Mouse (Mus musculus) heart, adult 11 months (tissue): ENCODE data around the gene Slx1b.
"Not testable (repeated sequence)": the region's sequence is repeated elsewhere in the genome, so short reads cannot be mapped to it uniquely, and the experiment has no call there.

ENCODE experiments used
- DNase-seq: peaks from one replicate; pipeline ENCODE4 v3.0.0; 2022

Gene Slx1b

GRCm38 (mm10) chr7:126695631-126696207, at the start of gene Slx1b:
TSS of gene Slx1b (minus strand) at chr7:126695784.
- DNase-seq, result peak; percentile 99

DNA sequence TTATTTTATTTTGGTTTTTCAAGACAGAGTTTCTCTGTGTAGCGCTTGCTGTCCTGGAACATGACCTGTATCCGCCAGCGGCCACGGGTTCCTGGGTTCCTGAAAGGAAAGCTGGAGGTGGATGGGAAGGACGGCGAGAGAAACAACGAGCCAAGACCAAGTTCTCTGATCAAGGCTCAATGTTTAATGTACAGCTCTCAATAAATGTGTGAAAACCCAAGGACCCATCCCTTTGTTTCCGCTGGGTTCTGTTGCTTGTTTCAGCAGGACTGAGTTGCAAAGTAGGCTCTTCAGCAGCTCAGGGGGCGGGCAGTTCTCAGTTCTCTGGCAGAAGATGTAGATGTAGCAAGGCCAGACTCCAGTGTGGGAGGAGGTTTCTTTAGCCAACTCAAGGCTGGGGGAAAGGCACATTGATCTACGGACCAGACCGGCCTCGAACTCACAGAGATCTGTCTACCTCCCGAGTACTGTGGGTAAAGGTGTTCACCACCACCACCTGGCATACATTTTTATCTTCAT, 46.4 kb upstream of the Slx1b start:
- peak; percentile 61 for DNase-seq

GRCm38 (mm10) chr7:126741452-126741851, 45.9 kb upstream of the Slx1b start:
- DNase-seq, result no peak

DNA sequence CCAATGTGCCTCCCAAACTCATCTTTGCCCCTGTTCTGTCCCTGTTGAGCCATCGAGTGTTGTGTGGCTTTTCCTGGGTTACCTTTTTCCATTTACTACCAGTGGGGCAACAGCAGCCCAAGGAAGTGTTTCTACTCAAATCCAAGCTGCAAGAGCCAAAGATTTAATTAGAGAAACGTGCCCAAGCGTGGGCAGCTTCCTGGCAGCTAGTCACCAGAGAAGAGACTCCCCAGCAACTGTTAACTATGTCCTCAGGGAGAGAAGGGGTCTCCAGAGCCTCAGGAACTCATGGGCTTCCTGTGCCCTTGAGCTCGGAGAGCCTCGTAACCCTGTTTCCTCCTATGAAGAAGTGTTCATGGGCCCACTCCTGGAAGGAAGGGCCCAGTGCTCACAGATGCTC, 45.4 kb upstream of the Slx1b start:
- DNase-seq, result peak; percentile 57

GRCm38 (mm10) chr7:126740132-126740735, 44.6 kb upstream of the Slx1b start:
- DNase-seq, result no peak

- no peak for DNase-seq
Measured at GRCm38 (mm10) chr7:126739551-126739950, 44.0 kb upstream of the Slx1b start.

GRCm38 (mm10) chr7:126736122-126736521, 40.5 kb upstream of the Slx1b start:
- no peak for DNase-seq

DNA sequence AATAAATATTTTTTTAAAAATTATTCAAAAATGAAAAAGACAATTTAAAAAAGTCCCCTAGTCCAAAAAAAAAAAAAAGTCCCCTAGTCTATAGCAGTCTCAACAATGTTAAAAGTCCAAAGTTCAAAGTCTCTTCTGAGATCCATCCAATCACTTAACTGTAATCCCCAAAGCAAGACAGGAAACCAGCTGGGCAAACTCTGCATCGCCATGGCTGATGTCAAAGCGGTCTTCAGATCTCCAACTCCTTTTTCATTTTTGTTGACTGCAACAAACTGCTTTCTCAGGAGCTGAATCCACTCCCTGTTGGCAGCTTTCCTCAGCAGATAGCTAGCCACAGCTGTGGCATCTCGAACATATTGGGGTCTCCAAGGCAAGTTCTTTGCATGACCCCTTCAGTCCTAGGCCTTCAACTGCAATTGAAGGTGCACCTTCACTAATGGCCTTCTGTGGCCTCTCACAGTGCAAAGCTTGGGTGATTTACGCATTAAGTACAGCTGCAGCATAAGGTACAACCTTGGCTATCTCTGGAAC, 34.7 kb upstream of the Slx1b start:
- DNase-seq, result not testable (repeated sequence)

DNA sequence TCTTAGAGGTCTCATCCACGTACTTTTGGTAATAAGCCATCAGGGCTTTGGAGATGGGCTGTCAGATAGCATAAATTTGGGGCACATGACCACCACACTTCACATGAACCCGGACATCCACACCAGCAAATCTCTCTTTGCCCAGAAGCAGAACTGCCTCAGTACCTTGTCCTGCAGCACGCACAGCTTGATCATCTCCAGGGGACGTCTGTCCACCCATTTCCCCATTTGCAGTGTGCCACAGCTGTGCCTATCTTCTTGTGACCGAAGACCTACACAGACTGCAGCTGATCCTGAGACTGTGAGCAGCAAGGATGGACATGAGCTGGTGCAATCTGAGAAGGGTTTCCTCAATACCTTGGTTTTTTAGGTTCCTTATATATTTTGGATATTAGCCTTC, 30.1 kb upstream of the Slx1b start:
- DNase-seq, result no peak

- DNase-seq, result no peak
Measured at GRCm38 (mm10) chr7:126725077-126725476, 29.5 kb upstream of the Slx1b start.

DNA sequence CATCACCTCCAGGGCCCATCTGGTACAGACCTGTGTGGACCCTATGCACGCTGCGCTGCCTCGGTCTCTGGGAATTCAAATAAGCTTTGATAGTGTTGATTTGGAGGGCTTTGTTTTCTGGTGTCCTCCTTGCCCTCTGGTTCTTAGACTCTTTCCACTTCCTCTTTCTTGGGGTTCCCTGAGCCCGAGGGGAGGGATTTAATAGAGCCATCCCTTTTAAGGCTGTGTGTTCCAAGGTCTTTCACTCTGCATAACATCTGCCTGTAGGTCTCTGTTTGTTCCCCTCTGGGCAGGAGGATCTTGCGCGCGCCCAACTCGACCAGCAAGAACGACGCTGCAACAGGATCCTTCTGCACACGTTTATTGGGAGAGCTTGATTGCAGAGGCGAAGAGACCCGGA, 26.1 kb upstream of the Slx1b start:
- DNase-seq, result peak; percentile 89

DNA sequence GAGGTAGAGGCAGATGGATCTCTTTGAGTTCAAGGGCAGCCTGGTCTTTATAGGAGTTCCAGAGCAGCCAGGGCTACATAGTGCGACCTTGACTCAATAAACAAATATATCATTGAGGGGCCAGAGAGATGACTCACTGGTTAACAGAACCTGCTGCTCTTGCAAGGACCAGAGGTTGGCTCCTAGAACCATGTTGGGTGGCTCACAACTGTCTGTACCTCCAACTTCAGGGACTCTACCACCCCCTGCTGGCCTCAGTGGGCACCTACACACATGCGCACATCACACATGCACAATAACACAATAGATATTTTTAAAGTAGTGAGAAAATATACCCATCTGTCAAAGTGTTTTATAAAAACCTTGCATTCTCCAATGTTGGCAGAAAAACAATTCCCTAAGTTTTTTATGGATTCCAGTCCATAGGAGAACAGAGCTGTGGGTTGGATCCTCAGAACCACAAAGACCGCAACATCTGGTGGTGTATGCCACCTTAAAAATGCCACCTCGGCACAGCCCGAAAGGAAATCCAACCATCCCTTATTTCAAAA, 23.3 kb upstream of the Slx1b start:
- DNase-seq, result no peak

DNA sequence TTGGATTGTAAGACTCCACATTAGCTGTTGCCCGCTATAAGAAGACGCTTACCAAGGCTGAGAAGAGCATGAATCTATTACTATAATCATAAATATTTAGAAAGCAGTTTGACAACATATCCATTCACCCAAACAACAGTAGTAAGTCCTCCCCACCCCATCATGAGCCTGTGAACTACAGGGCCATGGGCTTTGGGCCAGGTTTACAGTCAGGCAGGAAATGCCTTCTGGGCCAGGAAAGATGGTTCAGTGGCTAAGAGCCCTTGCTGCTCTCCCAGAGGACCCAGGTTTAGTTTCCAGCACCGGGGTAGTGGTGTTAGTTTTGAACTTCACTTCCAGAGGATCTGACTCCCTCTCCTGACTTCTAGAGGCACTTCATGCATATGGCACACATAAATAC, 22.0 kb upstream of the Slx1b start:
- DNase-seq, result no peak

DNA sequence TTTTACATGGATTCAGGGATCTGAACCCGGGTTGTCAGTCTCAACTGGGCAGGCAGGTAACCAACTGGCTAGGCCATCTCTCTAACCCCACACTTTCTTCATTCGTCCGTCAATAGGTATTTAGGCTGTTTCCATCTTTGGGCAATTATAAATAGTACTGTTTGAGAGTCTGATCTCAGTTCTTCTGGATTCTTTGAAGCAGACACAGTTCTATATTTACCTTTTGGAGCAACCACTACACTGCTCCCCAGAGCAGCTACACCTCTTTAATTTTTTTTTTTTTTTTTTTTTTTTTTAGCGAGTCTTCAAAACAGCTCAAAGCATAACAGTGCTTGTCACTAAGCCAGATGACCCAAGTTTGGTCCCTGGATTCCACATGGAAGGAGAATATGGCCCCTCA, 20.1 kb upstream of the Slx1b start:
- DNase-seq, result no peak

- peak; percentile 68 for DNase-seq
Measured at GRCm38 (mm10) chr7:126711910-126712309, 16.3 kb upstream of the Slx1b start.

DNA sequence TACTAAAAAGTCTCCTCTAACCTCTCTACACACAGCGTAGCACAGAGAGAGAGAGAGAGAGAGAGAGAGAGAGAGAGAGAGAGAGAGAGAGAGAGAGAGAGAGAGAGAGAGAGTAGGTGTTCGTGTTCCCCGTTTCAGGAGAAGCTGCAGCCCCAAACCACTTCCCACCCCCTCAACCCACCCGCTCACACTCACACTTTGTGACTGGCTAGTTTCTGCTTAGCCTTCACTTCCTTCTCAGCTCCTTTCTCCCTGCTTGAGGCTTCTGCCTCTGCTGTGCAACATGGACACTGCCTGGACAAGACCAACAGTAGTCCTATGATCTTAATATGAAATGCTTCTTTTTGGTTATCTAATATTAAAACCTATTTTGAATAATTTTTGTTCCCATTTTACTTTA, 14.7 kb upstream of the Slx1b start:
- DNase-seq, result peak; percentile 29

DNA sequence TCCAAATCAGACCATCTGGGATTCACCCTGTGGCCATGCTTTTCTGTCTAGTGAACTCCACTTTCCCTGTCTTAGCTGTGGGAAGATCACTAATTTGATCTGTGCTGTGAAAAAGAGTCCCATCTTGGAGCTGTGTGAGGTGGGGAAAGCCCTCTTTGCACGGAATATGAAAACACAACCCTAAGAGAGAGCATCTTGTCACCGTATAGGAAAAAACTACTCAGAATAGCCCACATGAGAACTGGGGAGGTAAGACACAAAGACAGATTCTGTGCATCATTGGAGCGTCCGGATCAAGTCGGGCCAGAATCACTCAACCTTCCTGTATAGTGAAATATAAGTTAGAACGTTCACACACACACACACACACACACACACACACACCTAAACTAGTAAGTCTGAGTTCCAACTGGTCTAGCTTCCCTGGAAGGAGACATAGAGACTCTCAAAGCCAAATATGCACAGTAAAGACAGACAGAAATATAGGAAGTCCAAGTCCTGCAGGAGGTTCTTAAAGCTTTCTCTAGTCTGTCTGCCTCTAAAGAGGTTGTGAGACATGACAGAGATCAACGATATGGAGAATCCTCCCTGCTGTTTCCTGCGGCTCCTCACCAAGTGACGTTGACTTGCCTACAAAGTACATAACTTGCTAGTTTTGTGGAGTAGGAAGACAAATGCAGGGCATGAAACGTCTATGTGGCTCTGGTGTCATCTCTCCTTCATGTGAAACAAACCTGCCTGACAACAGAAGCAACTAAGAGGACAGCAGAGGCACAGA, 12.8 kb upstream of the Slx1b start:
- DNase-seq, result peak; percentile 1

DNA sequence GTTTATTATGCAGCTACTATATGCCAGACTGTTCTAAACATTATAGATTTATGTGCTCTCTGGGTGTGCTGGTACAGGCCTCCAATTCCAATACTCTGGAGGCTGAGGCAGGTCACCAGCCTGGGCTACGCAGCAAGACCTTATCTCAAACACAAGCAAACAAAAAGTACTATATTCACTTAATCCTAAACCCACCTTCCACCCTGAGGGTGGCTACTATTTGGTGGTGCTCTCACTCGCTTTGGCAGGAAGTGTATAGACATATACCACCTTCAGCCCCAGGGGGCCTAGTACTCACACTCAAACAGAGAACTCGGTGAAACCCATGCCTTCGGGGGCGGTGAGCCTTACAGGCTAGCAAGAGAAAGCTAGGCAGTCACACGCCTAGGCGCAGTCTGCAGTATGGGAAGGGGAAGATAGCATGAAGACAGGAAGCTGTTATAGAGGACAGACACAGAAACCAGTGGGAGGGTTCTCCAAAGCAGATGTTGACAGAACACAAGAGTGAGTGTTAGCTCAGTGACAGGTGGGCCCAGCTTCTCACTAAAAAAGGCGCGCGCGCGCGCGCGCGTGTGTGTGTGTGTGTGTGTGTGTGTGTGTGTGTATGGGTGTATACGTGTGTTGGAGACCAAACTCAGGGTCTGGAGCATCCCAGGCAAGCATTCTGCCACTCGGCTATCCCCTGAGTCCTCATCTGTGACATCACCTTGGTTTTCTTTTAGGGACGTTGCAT, 12.0 kb upstream of the Slx1b start, which contains the start of gene Coro1a:
TSS of gene Coro1a (minus strand) at position 346 of the 733 bp plus-strand sequence.
- peak; percentile 87 for DNase-seq

DNA sequence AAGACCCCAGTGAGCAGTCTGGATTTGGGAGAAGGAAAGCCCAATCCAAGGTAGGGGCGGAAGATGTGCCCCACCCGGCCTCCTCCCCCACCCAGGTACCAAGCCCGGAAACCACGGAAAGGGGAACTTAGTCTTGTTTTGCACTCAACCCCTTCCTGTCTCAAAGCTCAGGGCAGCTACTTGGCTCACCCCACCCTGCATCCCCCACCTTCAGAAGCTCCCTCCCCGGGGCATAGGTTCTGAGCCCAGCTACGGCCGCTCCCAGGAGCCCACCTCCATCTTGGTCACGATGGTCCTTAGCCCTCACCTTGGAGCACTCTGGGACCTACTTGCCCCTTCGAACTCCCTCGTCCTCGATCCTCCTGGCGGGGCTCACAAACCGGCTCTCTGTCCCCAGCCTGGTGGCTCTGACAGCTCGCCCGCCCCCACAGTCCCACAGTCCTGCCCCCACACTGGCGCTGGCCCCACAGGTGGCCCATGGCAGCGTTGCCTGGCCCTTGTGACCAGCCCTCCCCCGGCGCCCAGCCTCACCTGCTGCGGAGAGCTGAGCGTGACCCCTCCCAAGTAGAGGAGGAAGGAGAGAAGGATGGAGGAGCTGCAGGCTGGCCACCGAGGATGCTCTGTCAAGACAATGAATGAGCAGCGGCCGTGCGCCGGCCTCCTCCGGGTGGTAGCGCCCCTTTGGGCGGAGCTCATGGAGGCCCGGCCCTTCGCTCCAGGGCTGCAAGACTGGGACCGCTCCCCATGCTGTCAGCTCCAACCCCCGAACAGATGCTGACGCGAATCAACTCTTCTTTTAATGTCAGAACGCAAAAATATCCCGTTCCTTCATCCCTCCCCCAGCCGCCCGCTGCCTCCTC, 8.8 kb upstream of the Slx1b start:
- peak; percentile 98 for DNase-seq

GRCm38 (mm10) chr7:126703757-126704077, 8.1 kb upstream of the Slx1b start:
- DNase-seq, result peak; percentile 92

DNA sequence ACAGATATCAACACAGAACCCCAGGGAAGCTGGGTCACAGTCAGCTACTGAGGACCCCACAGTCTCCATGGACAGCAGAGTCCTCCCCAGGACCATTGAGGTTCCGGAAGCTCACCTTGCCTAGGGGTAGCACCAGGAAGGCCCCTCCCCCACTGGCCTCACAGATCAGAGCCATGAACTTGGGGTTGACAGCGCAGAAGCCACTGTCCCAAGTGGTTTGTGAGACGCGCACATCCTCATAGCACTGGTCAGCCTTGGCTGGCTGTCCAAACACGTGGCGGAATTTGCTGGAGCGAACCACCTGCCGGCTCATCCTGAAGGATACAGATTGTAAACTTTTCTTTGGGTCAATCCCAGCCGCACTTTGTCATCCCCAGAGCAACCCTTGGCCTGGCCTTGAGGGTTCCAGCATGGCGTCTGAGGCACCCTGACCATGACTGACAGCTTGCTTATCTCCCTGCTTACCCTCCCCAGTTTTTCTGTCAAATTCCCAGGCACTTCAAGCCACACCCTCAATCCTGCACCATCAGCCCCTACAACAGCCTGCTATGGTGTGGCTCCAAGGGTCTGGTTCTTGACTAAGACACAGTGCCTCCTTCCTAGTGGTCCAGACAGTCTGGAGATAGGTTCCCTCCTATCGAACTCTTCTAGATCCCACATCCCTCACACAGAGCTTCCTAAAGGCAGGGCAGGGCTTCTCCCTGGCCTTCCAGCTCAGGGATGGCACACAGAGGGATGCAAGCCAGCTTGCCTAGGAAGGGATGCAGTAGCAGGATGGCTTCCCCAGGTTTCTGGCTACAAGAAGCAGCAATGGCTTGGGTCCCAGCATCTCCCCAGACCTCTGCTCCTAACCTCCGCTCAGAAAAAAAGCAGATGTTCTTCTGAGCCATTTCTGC, 7.5 kb upstream of the Slx1b start:
- peak; percentile 93 for DNase-seq
